Mouse (Mus musculus): ENCODE data around the gene Malrd1.
"Not testable (repeated sequence)": the region's sequence is repeated elsewhere in the genome, so short reads cannot be mapped to it uniquely, and the experiment has no call there.

Gene Malrd1

DNA sequence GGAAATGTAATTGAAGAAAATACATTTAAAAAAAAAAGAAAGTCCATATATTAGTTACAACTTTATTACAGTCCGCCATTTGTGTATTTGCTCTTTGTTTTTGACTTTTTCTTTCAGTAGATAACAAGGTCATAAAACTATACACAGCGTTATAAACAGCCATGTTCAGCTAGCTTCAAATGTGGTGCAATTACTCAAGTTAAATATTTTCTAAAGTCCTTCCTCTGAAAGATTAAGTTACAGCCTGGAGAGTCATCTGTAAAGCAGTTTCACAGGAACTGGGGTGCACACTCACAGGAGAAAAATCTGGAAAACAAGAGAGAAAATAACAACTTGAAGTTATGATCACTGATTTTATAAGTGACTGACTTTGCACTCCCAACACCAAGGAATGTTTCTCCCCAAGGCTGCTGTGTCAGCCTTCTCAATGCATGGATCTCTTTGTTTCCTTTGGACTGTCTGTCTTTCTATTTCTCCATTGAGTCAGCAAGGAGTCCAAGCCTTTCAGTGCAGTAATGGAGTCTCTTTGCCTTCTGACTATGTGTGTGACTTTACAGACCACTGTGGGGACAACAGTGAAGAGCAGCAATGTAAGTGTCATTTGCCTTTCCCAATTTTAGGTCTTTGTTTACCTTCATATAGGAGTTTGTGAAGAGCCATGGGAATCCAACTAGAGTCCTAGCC lies at the start of gene Malrd1:
TSS of gene Malrd1 (plus strand) at position 239 of the 684 bp plus-strand sequence.
- DNase-seq, result no peak

DNA sequence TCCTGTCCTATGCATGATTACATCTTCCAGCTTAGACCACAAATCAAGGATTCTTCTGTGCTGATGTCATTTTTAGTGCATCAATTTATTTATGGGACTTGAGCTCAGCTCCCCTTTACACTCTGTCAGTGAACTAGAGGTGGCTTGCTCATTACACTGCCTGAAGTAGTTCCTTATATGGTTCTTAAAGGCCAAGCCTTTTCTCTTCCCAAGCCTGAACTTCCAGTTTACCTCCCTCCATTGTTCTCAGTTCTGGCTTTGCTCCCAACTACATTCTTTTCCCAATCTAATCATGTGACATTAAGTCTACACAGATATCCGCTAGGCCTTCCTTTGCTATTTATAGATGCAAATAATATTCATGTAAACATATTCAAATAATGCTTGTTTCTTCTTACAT lies 12.4 kb downstream of the Malrd1 start:
- no peak for DNase-seq

DNA sequence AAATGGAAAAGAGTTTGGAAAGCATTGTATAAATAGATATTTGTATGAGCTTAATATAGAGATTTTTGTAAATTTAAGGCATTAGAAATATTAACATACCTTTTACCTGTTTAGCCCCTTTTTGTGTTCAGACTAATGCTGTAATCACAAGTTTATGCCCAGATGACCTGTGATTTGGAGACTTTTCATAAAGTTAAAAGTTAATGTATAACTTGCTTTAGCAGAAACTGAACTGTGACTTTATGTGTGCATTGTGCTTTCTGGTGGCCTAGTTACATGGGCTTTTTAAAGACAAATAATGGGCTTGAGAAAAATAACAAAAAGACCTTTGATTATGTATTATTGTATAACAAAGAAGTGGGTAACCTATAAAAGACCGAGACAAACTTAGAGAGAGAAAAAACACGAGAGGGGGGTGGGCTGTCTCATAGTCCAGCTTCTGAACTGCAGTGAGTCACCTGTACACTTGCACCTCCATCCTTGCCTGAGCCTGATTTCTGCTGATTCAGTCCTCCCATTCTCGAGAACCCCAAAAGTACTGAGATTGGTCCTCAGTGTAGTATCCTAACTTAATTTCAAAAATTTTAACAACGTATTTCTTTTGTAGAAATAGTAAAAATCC lies 87.2 kb downstream of the Malrd1 start:
- DNase-seq, result no peak

DNA sequence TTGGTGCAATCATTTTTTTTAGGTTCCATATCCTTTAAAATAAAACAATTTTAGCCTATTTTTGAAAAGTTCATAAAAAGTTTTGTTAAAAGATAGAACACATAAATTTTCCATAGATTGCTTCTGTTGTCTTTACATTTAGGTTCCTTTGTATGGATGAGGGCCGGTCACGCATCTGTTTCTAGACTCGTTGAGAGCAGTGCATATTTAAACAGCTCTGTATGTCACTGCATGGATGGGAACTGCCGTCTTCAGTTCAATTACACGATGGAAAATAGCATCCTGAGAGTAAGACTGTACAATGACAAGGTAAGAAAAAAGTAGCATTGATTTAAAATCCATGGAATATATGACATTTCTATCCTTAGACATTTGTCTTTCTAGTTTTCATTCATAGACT lies 87.7 kb downstream of the Malrd1 start:
- DNase-seq, result no peak

DNA sequence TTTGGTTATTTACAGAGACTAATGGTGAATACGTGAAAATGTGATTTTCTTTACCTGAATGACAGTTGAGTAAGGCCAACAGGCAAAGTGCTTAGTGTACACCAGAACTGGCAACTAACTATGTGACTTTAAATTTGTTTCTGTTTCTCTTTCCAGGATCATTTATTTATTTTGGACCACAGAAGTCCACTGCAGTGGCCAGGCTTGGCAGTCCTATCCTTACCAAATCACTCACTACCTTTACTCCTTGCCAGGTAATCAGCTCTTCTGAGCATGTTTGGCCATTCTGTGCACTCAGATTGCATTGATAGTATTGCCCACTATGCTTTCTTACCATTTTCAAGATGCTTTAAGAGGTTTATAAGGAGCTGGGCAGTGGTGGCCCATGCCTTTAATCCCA lies 109.5 kb downstream of the Malrd1 start:
- DNase-seq, result no peak

DNA sequence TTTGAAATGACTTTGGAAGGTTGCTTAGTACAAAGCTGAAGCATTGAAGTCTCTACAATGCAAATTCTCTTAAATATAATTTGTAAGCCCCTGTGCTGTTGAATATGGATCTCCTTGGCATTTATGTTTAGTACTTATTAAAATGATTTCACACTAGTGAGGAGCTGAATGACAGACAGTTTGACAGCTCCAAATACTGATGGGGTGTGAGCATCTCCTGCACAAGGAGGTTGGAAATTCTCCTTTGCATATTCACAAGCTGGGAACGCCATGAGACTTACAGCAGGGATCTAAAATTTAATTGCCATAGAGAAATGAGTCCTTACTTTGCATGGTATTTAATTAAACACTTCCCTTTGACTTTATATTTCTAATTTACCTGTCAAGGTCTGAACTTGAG lies 117.6 kb downstream of the Malrd1 start:
- DNase-seq, result no peak

DNA sequence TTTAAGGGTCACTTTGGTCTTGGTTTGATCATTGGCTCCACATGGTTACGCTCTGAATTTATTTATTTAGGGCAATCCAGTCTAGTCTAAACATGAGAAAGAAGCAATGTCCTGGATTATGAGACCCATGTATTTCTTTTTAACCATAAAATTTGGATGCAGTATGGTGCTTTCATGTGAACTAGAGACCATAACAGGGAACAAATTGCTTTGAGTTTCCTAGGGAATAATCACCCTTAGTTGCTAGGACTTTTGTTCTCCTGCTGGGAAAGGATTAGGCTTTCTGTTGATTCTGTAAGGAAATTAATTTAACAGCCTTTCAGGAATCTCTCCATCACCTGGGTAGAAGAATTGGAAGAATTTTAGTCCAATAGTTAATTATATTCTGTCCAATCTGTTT lies 130.1 kb downstream of the Malrd1 start:
- no peak for DNase-seq

DNA sequence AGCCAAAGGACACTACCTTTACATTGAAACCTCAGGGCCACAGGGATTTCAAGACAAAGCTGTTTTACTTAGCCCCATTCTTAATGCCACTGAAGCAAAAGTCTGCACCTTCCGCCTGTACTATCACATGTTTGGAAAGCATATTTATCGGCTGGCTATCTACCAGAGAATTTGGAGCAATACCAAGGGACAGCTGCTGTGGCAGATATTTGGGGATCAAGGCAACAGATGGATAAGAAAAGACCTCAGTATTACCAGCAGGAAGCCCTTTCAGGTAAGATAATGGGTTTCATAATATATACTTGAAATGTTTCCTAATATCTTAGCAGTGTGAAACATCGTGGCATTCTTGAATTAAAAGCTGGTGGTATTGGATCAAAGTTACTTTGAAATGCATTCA lies 176.7 kb downstream of the Malrd1 start:
- DNase-seq, result no peak

DNA sequence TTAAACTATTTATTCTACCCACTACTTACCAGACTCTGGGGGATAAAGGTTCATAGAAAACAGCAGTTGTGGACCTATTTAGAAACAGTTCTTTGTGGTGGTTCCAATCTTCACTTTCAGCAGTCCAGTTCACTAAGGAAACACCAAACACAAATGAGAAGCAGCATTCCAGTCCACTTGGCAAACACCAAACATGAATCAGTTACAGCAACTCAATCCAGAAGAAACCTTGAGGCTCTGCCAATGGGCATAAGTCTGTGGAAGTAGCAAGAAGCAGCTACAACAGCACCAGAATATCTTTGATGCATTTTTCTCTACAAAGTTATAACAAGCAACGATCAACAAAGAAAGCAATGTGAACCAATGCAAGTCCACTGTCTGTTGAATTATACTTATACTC lies 214.7 kb downstream of the Malrd1 start:
- no peak for DNase-seq

DNA sequence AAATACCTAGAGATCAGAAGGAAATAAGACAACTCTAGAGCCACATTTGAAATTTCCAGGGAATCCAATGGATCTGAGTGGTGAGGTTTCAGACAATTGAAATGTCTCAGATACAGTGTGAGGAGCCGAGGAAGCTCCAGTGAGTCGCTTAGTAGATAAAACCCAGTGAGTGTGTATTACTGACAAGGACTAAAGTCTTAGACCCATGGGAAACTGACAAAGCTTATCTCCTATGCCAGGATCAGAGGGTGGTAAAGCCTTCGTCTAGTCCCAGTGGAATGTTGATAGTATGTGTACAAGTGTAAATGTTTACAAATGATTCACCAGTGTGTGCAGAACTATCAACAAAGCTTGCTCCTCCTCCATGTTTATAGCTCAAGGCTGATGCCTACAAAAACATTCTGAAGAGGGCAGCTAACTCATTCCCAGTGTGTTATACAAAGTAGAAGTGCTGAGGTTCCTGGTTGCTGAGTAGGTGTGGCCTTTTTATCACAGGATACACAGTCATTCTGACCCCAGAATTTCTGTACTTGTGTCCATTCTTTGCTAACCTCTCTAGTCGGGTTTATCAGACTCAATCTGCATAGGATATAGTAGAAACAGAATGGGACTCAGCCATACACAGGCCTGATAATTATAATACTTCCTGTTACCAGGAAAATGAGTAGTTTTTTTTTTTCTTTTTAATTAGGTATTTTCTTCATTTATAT lies 218.9 kb downstream of the Malrd1 start:
- no peak for DNase-seq

DNA sequence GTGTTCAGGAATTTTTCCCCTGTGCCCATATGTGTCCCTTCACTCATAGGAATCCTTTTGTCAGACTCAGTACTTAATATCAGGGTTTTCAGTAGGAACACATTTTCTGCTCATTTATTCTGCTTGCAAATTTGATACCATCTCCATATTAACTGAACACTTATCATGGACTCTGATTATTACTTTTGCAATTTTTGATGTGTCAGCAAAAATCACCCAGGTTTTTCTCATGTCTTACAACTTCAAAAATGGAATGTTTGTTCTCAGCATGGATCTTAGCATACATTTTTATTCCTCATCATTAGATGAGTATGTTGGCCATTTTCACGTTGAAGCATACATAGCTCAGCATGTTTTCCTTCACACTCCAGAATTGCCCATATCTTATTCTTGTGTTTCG lies 258.5 kb downstream of the Malrd1 start:
- no peak for DNase-seq

DNA sequence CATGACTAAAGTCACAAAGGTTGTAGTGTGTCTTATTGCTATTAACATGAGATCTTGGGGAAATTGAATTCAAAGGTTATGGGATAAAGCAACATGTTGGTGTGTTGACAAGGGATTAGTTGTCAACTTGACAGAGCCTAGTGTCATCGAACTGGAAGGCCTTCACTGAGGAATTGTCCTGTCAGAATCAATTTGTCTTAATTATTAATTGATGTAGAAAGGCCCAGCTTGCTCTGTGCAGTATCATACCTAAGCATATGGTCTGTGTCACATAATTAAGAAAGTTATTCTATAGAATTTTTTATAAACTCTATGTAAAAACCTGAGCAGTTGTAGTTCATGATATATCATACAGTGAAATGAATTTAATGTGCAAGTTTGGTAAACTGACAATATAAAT lies 289.4 kb downstream of the Malrd1 start:
- no peak for DNase-seq

DNA sequence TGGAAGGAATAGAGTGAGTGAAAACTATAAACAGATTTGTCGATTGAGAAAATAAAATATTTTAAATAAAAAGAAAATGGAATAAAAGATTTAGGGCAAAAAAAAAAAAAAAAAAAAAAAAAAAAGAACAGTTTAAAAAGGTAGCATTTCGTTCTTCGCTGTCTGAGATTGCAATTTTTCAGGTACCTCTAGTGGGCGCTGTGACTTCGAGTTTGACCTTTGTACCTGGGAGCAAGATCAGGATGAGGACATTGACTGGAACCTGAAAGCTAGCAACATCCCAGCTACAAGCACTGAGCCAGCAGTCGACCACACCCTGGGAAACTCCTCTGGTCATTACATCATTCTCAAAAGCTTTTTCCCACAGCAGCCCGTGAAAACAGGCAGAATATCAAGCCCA lies 343.1 kb downstream of the Malrd1 start:
- no peak for DNase-seq

DNA sequence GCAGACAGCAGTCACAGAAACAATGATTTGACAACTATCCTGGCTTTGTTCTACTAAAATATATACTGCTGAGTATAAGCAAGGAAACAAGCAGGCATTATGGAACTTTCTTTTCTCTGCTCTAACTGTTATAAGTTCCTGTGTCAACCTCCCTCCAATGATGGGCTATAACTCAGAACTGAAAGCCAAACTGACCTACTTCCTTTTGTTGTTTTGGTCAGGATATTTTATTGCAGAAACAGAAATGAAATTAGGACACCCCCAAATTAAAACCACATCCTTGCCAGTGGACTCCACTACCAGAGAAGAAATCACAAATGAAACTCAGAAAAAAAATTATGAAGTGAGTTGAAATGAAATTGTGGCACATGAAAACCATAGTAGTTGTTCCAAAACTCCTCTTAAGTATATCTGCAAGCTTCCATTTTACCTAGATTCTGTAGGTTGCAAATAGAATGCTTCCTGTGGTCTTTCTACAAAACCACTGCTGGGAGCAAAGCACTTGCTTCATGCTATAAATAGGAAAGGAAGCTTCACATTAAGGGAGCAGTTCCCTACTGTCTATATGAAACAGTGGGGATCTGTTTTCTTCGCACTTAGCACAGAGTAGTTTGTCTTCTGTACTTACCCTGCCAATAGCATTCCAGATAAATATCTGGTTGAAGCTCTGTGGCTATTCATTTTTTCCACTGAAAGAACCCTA lies 367.3 kb downstream of the Malrd1 start:
- no peak for DNase-seq

DNA sequence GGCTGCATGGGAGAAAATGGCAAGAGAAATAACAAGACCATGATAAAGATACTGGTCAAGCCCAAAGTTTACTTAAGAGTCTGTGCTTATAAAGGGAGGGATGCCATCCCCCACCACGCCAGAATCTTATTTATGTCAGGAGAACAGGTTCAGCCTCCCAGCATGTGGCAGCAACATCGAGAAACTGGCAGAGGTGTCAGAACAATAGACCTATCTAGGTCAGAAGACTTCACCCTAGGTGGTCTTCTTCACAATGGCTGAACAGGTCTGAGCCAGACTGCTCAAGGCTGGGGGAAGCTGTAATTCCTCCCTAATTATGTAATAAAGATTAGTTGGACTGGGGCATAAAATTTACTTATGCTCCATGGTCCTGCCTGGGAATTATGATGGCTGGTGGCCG lies 399.2 kb downstream of the Malrd1 start:
- DNase-seq, result no peak

DNA sequence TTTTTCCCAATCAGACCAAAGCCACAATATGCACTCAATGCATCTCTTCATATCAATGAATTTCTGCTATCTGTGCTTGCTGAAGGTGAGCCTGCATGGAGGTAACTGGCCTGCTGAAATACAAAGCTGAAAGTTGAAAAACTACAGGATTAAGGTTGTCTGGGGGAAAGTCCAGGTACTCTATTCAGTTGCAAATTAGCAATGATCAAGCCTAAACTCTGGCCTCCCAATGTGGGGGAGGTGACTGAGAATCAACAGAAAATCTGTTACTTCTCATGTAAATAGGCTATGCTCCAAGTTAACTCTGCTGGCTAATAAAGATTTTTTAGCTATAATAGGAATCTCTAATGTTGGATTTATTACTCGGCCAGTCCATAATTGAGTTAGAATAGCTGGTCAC lies 399.8 kb downstream of the Malrd1 start:
- no peak for DNase-seq

DNA sequence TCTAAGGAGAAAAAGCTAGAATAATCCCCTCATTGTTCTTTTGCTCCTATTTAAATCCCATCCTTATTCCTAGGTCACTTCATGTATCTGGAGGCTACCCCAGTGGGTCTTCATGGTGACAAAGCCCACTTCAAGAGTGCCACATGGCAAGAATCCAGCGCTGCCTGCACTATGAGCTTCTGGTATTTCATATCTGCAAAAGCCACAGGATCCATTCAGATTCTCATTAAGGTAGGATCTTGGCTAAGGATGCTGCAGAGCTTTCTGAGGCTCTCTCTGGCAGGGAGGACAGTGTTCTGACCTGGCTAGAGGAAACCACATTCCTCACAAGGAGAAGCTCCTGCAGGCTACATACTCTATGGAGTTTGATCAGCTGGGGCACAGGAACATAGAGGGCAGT lies 405.2 kb downstream of the Malrd1 start:
- DNase-seq, result no peak

DNA sequence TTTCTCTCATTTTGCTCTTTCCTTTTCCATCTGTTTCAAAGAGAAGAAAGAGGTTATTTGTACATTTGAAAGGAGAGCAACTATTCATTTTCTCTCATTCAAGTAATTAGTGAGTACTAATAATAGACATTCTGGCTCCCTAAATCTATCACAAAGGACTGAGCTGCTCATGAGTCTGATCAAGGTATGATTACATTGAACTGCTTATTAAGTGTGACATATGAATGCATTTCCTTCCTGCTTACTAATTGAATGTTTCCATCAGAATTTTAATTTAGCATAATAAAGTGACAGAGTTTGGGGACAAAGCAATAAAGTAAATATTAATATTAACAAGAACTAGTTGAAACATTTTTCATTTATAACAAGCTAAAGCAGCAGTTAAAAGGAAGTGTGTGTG lies 405.6 kb downstream of the Malrd1 start:
- DNase-seq, result no peak

DNA sequence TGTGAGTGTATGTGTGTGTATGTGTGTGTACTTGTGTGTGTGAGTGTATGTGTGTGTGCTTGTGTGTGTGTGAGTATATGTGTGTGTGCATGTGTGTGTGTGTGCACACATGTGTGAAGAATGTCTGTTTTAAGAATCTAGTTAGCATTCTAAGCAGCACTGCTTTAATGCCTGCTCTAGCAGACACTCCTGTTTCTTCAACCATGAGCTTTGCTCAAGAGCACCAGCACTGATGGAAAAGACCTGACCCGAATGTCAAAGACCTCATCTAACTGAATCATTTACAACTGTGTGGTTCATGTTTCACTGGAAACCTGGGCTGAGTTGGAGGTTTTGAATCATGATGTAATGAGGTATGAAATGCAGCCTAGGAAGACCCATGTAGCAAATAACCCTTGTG lies 406.1 kb downstream of the Malrd1 start:
- DNase-seq, result no peak

DNA sequence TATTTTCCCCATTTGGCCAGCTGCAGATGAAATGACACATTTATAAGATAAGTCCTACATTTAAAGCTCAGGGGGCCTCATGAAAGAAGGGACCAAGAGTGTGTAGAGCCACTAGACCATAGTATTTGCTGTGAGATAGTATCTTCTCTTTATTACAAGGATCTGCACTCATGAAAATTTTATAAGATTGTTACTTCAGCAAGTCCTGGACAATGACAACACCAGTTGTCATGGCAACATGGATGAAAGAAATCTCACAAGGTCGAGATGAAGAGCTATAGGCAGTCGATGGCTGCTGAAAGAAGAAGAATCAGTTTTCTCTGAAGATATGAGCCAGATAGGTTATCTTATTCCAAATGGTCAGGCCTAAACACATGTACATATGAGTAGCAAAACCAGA lies 476.6 kb downstream of the Malrd1 start:
- DNase-seq, result no peak

DNA sequence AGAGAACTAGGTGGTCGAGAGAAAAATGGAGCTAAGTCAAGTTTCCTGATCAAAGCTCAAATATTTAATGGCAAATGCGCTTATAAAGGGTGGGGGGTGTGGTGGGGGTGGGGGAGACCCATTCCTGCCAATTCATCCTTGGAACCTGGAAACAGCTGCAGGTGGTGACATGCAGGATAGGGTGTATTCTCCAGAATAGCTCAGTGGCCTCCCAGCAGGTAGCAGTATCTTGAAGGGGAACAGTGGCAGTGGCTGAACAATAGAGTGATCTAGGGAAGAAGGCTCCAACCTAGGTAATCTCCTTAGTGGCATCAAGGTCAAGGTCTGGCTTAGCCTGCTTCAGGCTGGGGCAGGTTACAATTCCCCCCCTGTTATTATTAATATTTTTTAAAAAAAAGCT lies 490.8 kb downstream of the Malrd1 start:
- DNase-seq, result not testable (repeated sequence)

DNA sequence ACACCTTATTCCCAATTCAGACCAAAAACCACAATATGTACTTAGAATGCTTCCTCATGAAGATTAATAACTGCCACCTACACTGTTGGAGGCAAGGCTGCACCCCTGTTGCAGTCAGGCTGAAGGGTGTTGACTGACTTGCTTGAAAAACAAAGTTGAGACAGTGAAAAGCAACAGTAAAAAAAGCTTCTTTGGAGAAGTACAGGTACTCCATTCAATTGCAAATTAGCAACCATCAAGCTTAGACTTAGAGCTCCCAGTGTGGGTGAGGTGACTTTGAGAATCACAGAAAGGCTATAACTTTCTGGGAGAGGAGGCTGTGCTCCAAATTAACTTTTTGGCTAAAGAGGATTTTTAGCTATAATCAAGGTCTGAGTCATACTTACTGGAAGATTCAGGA lies 491.4 kb downstream of the Malrd1 start:
- not testable (repeated sequence) for DNase-seq

DNA sequence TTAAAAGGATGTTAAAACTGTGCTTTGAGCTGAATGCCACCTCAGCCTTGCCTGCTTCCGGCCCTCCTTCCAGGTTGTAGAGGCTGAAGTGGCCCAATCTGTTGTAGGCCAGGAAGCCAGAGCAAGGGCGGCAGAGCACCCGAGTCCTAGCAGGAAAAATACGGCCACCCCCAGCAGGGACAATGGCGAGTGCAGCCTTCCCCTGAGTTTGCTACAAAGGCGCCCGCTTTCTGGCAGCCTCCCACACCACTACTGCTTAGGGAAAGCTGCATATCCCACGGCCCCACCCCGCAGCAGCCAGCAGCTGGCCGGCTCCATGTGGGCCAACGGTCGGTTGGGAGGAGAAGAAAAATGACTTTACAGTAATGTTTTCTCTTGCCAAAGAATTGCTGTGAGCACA lies 503.5 kb downstream of the Malrd1 start:
- DNase-seq, result peak; percentile 2

DNA sequence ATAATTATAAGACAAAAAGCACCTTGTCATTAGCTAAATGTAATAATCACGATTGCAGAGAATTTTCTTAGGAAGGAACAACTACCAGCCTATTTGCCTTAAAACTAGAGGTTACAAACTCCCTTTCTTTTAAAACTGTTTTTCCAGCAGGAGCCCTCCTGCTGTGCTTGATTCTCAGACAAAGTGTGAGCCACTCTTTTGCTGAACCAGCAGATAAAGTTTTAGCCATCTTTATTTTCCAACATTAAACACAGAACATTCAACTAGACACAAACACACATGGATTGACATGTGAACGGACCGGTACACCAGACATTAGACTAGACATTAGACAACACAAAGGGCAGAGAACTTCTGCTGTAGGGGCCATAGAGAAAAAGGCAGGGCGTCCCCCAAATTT lies 505.3 kb downstream of the Malrd1 start:
- no peak for DNase-seq
